Mouse (Mus musculus): ENCODE measurements at regions not wholly inside any gene's neighbourhood (a gene's known extent, or its start where the extent isn't known, plus 50 kb on each side); places are given as distances from the start of the nearest gene placed in this dataset.

DNA sequence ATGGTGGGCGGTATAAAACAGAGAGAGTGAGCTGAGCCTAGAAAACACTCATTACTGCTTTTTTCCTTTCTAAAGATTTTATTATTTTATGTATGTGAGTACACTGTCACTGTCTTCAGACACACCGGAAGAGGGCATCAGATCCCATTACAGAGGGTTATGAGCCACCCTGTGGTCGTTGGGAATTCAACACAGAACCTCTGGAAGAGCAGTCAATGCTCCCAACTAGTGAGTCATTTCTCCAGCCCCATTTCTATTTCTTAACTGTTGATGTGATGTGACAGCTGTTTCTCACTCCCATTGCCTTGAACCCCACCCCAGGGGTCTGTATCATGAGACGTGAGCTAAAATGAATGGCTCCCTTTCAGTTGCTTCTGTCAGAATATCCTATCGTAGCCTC, 82.6 kb upstream of the Haao start:
- DNase-seq (ENCODE audit: low spot score): no peak

GRCm38 (mm10) chr17:83927749-83928387, 80.1 kb upstream of the Haao start:
- DNase-seq (ENCODE audit: low spot score): no peak

- DNase-seq (ENCODE audit: low spot score): no peak
Observed at GRCm38 (mm10) chr17:83924259-83924922, 76.6 kb upstream of the Haao start.

DNA sequence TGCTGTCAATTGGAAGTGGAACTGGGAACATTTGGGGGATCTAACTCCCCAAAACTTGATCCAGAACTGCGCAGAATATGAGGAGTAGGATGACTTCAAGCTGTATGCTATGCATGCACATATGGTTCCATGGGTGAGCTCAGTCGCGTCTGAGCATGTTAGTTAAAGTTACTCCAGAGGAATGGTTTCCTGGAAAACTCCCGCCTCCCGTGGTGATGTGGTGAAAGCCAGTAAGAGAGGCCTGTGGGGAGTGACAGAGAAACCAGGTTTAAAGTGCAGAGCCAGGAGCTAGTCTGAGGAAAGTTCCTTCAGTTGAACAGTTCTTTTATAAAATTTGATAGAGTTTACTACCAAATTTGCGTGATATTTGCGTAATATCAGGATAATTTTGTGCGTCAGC, 73.1 kb upstream of the Haao start:
- no peak for DNase-seq (ENCODE audit: low spot score)

DNA sequence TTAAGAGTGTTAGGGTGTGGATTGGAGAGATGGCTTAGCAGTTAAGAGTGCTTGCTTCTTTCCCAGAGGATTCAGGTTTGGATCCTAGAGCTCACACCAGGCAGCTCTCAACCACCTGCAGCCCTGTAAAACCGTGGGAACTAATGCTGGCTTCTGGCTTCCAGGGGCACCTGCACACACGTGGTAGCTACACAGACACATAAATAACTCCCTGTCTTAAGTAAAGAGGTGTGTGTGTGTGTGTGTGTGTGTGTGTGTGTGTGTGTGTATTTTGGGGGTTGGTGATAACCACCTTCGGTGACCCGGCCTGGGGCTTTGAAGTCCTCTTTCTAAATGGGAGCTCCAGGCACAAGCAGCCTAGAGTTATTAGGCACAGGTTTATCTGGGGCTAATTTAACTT, 72.5 kb upstream of the Haao start:
- DNase-seq (ENCODE audit: low spot score): no peak

- DNase-seq (ENCODE audit: low spot score): no peak
Observed at GRCm38 (mm10) chr17:83918413-83919139, 70.8 kb upstream of the Haao start.

- no peak for DNase-seq (ENCODE audit: low spot score)
Observed at GRCm38 (mm10) chr17:83917781-83918180, 70.0 kb upstream of the Haao start.

GRCm38 (mm10) chr17:83916684-83917166, 69.0 kb upstream of the Haao start:
- peak; percentile 78 for DNase-seq (ENCODE audit: low spot score)

- no peak for DNase-seq (ENCODE audit: low spot score)
Observed at GRCm38 (mm10) chr17:83915034-83915433, 67.3 kb upstream of the Haao start.

GRCm38 (mm10) chr17:83914603-83915002, 66.8 kb upstream of the Haao start:
- DNase-seq (ENCODE audit: low spot score): no peak

DNA sequence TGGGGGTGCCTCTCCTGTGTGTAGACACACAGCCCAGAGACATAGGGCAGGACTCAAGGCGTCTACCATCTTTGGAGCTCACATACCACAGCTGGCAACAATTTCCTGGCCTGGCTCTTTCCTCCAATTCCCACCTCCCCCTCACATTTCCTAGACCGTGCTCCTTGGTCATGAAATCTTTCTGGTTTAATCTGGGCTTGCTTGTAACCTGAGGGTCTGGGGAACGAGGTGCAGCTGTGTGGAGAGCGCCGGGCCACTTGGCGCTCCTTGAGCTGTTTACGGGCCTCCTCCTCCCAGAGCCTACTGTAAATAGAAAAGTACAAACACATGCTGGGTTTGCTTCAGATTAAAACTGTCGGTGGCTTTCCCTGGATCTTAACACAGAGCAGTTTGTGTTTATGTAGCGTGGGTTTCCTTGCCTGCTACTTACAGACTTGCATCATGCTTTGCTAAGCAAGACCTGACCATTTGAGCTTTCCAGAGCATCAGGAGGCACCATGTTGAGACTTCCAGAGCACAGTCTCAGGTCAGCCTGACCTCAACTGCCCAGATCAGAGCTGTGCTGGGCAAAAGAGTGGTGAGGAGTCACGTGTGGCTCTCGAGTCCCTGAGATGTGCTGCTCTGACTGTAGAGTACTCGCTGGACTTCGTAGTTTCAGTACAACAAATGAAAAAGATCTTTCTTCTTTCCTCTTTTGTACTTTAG, 66.1 kb upstream of the Haao start:
- no peak for DNase-seq (ENCODE audit: low spot score)

DNA sequence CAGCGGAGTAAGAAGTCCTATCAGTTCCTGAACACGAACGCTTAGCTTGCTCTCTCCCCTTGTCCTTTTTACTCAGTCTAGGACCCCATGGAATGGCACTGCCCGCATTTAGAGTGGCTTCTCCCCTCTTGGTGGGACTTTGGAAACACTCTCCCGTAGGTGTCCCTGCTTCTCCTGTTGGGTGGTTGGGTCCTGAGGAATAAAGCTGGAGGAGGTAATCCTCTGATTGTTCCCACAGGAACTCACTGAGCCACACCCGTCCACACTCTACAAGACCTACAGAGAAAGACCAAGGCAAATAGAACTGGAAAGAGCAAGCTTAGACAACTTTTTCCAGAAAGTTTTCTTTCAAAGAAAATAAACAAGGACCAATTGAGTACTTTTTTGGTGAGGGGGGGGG, 64.7 kb upstream of the Haao start:
- DNase-seq (ENCODE audit: low spot score): no peak

GRCm38 (mm10) chr17:83908811-83909210, 61.0 kb upstream of the Haao start:
- no peak for DNase-seq (ENCODE audit: low spot score)

DNA sequence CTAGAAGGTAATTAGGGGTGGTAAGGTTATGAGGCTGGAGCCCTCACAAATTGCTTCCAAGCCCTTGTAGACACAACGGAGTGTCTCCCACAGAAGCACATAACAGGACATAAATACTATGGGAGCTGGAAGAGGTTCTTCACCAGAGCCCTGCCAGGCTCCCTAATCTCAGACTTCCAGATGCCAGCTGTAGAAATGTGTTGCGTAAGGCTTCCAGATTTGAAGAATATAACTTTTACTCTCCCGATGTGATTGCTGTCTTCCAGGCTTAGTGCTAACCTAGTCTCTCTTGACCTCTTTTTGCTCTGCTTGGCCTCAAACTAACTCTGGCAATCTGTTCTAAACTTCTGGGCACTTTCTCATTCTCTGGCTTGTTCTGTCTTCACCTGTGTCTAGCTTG, 59.8 kb upstream of the Haao start:
- no peak for DNase-seq (ENCODE audit: low spot score)

DNA sequence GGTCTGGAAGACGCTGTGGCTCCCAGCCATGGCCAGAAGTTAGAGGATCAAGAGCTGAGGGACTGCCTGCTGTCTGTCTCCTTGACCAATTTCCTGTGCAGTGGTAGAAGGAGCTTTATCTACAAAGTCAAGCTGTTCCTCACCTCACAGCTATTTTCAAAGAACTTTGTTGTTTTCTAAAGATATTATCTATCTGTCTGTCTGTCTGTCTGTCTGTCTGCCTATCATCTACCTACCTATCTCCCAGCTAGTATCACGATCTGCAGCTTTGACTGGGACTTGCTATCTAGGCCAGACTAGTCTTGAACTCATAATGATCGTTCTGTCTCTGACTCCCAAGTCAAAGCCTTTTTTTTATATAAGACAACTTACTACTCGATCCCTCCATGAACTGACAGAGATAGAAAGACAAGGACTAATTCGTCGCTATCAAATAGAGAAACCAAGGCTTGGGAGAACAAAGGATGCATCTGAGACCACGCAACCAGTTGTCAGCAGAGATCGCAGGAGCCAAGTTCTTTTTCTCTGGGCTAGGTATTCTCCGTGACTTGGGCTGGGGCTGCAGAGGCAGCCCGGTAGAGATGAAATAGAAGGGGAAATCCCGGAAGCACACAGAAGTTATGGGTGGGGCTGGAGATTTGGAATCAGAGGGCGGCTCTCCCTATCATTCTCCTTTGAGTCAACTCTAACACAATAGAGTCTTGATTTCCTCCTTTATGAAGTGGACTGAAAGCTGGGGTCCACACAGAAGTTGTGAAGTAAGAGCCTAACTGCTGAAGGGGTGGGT, 59.2 kb upstream of the Haao start:
- no peak for DNase-seq (ENCODE audit: low spot score)

DNA sequence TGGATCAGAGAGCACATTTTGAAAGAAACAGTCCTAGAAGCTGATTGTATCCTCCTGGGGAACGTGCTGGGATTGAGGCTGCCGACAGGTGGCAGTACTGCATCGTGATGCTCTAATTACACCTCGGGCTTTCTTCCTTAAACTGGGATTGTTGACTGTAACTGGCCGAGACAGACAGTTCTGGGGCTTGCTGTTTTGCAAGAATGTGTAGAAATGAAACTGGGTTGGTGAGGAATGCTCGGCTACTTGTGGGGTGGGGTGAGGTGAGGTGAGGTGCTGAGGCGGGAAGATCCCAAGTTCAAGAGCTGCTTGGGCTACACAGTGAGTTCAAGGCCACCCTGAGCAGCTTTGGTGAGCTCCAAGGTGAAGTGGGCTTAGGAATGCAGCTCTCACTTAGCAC, 55.7 kb upstream of the Haao start:
- peak; percentile 80 for DNase-seq (ENCODE audit: low spot score)

DNA sequence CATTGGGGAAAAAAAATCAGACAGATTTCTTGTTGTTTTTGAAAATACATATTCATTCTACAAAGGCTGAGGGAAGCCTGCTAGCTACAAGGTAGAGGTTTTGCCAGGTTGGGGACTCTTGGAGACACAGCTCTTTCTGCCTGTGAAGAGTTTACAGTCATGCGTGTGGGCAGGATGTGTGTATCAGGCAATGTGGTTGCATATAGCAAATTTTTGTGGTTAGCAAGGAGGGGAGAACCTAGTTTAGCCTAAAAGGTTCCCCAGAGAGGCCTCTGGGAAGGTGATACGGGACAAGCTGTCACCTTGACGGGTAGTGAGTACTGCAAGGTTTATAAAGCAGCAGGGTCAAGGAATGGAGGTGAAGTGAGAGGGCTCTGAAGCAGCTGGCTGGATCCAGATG, 54.8 kb upstream of the Haao start:
- DNase-seq (ENCODE audit: low spot score): no peak

DNA sequence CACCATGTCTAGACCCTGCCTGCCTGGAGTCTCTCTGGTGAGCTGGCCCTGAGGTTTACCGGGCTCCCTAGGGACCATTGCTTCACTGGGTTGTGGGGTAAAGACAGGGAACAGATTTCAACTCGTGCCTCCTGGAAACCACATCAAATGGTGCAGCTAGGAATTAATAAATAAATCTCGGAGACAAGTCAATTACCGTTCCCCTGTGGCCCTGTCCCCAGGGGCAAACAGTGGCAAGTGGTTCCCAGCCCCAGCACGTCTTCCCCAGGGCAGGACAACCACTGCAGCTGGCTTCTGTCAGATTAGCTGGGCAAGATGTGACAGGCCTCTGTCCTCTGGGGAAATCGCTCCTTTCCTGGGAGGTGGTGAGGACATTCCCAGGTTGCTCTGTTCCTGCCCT, 54.3 kb upstream of the Haao start:
- DNase-seq (ENCODE audit: low spot score): peak; percentile 54

- DNase-seq (ENCODE audit: low spot score): peak; percentile 58
Observed at GRCm38 (mm10) chr17:83899588-83900152, 51.9 kb upstream of the Haao start.

DNA sequence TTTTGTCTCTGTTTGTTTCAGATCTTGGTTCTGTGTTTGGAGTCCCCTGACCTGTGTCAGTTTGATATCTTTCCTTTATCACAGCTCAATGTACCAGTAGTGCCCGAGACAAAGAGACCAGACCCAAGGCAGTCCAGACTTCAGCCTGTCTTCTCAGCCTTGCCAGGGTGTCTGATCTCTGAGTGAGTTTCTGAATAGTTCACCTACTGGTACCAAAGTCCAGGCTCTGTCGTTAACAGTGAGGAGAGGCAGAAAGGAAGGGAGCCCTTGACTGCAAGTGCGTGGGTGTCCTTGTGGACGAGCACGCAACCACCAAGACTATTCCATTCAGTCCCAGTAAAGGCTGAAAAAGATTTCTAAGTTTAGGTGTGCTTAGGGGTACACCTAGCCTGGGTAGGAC, 50.8 kb upstream of the Haao start:
- DNase-seq (ENCODE audit: low spot score): no peak

All from urinary bladder, postnatal 14 days (tissue).